Mouse (Mus musculus) liver (tissue): ENCODE results near the gene Btbd1.
A peak's percentile ranks its signal among the peaks of the same experiment; 100 is the strongest.
"Not testable (repeated sequence)": the region's sequence is repeated elsewhere in the genome, so short reads cannot be mapped to it uniquely, and the experiment has no call there.

Experiments
- DNase-seq: peaks from one replicate; pipeline ENCODE4 v3.0.0-alpha.2; 2020; ENCODE audit warnings: mixed read lengths

Btbd1 gene

GRCm38 (mm10) chr7:81849214-81849613, 20.0 kb upstream of the Btbd1 start:
- no peak for DNase-seq

GRCm38 (mm10) chr7:81847777-81848176, 18.5 kb upstream of the Btbd1 start:
- no peak for DNase-seq

GRCm38 (mm10) chr7:81847010-81847409, 17.8 kb upstream of the Btbd1 start:
- no peak for DNase-seq

GRCm38 (mm10) chr7:81846008-81846407, 16.8 kb upstream of the Btbd1 start:
- no peak for DNase-seq

GRCm38 (mm10) chr7:81845313-81845712, 16.1 kb upstream of the Btbd1 start:
- no peak for DNase-seq

- DNase-seq = no peak
Observed at GRCm38 (mm10) chr7:81844801-81845200, 15.6 kb upstream of the Btbd1 start.

- no peak for DNase-seq
Observed at GRCm38 (mm10) chr7:81843903-81844302, 14.7 kb upstream of the Btbd1 start.

GRCm38 (mm10) chr7:81842998-81843397, 13.8 kb upstream of the Btbd1 start:
- DNase-seq = no peak

GRCm38 (mm10) chr7:81842141-81842540, 12.9 kb upstream of the Btbd1 start:
- DNase-seq = no peak

- DNase-seq = no peak
Observed at GRCm38 (mm10) chr7:81841439-81841838, 12.2 kb upstream of the Btbd1 start.

- DNase-seq = no peak
Observed at GRCm38 (mm10) chr7:81840661-81841181, 11.5 kb upstream of the Btbd1 start.

GRCm38 (mm10) chr7:81839746-81840145, 10.5 kb upstream of the Btbd1 start:
- no peak for DNase-seq

GRCm38 (mm10) chr7:81837771-81838170, 8.5 kb upstream of the Btbd1 start:
- not testable (repeated sequence) for DNase-seq

- no peak for DNase-seq
Observed at GRCm38 (mm10) chr7:81835430-81835829, 6.2 kb upstream of the Btbd1 start.

GRCm38 (mm10) chr7:81834847-81835246, 5.6 kb upstream of the Btbd1 start:
- DNase-seq = no peak

GRCm38 (mm10) chr7:81828681-81829378, 401 bp downstream of the Btbd1 start:
- peak; percentile 64 for DNase-seq

- no peak for DNase-seq
Observed at GRCm38 (mm10) chr7:81827806-81828667, 1.2 kb downstream of the Btbd1 start.

- DNase-seq = no peak
Observed at GRCm38 (mm10) chr7:81825381-81825780, 3.9 kb downstream of the Btbd1 start.

- no peak for DNase-seq
Observed at GRCm38 (mm10) chr7:81824906-81825305, 4.3 kb downstream of the Btbd1 start.

- no peak for DNase-seq
Observed at GRCm38 (mm10) chr7:81806067-81806466, 23.2 kb downstream of the Btbd1 start.

GRCm38 (mm10) chr7:81789095-81789757, 40.0 kb downstream of the Btbd1 start, which contains the start of gene 3110040N11Rik:
Gene 3110040N11Rik (minus strand): TSS chr7:81789478.
- peak; percentile 86 for DNase-seq

- DNase-seq = peak; percentile 45
Observed at GRCm38 (mm10) chr7:81788536-81788935, 40.7 kb downstream of the Btbd1 start.

GRCm38 (mm10) chr7:81777667-81778218, 51.5 kb downstream of the Btbd1 start:
- no peak for DNase-seq
